Mouse (Mus musculus): ENCODE data around the gene Rbfox3. TPM values are rescaled to one million over a fixed set of nuclear protein-coding genes. Genes with fewer than 3 reads are reported as not detected.

Gene Rbfox3
- polyA plus RNA-seq (2012; ENCODE audit: insufficient read depth, low replicate concordance), result 0.03 TPM in 1 of 2 replicates, not detected in the other

DNA sequence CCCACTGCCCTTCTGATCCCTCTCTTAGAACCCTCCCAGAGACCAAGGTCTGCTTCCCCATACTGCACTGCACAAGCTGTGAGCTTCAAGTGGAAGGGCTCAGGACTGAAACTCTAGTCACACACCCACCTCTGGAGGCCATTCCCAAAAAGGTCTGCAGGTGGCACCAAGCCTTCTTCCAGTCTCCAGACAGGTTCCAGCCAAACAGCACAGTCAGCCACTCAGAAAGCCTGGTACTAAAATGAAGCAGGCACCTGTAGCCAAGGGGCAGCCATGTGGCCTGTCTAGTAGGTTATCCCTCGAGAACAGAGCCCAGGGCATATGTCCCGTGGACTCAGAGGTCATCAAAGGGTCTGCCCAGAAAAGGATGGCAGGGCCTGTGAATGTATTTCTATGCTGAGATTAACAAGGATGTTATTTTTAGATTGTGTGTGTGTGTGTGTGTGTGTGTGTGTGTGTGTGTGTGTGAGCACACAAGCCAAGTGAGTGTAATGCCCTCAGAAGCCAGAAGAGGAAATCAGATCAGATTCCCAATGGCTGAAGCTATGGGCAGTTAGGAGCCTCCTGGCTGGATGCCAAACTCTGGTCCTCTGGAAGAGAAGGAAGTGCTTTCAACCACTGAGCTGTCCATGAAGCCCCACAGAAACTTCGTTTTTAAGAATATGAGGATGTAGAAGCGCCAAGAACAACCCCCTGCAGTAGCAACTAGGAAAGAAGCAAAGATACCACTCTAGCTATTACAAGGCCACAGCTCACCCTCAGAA is at the start of gene Rbfox3:
Gene Rbfox3, minus strand, starts transcription at position 291 of the 764 bp plus-strand sequence.
- no peaks in the 10 kb centered on the region for H3K4me1 ChIP-seq
- no peak for TF ChIP-seq GATA1 (IDR thresholded peaks at IDR 0.05; ENCODE audit: borderline replicate concordance, low read length)
- H3K9me3 ChIP-seq, result no peaks in the 10 kb centered on the region
- no peak within 1 kb of the TSS for H3K4me3 ChIP-seq (replicated peaks)
- no peaks in the 10 kb centered on the region for H3K36me3 ChIP-seq (replicated peaks; ENCODE audit: low read length)
- peaks cover 78% of the 10 kb centered on the region for H3K27me3 ChIP-seq (replicated peaks)

DNA sequence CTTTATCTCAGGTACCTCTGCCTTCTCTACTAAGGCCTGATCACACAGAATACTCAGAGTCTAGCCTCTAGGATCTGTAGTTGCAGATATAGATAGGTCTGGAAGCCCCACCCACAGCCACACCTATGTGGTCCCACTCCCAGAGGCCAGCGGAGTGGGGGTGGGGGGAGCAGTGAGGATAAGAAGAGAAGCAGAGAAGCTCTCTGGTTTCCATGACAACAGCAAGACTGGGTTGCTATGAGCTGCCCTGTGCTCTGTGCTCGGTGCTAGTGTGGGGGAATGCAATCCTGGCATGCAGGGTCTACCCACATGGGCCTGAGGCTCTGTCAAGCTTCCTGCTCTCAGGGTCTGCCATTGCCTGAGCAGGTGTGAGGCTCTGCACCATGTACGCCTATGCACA is 49.3 kb upstream of the Rbfox3 start:
- Histone ChIP-seq H3K4me1 (no peaks in the 10 kb centered on the region), H3K27me3 (replicated peaks) (peaks cover 71% of the 10 kb centered on the region), H3K36me3 (replicated peaks; ENCODE audit: low read length) (no peaks in the 10 kb centered on the region), H3K4me3 (replicated peaks) (peak overlapping the region; percentile 12), H3K9me3 (no peaks in the 10 kb centered on the region)
- TF ChIP-seq GATA1 (IDR thresholded peaks at IDR 0.05; ENCODE audit: borderline replicate concordance, low read length), result no peak
- TF ChIP-seq FLI1 (IDR thresholded peaks at IDR 0.05; ENCODE audit: low read length), result no peak

DNA sequence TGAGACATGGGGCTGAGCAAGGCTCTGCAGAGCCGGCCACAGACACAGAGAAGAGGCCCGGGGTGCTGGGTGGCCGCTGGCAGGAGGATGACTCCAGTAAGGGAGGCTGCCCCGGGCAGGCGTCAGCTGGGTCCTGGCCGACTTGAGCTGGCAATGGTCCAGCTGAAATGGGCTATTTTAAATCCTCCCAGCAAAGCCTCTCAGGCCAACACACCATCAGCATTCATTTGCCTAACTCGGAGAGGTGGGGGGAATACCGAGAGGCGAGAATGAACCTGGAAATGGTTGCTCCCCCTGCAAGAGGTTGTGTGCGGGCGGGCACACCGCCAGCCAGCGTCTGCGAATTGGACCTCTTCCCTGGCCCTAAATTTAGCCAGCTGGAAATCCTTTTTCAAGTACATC is 45.7 kb upstream of the Rbfox3 start:
- Histone ChIP-seq H3K9me3 (no peaks in the 10 kb centered on the region), H3K4me1 (no peaks in the 10 kb centered on the region), H3K4me3 (replicated peaks) (no peak overlapping the region), H3K27me3 (replicated peaks) (peaks cover 66% of the 10 kb centered on the region), H3K36me3 (replicated peaks; ENCODE audit: low read length) (no peaks in the 10 kb centered on the region)
- no peak for TF ChIP-seq GATA1 (IDR thresholded peaks at IDR 0.05; ENCODE audit: borderline replicate concordance, low read length)
- TF ChIP-seq FLI1 (IDR thresholded peaks at IDR 0.05; ENCODE audit: low read length), result no peak

DNA sequence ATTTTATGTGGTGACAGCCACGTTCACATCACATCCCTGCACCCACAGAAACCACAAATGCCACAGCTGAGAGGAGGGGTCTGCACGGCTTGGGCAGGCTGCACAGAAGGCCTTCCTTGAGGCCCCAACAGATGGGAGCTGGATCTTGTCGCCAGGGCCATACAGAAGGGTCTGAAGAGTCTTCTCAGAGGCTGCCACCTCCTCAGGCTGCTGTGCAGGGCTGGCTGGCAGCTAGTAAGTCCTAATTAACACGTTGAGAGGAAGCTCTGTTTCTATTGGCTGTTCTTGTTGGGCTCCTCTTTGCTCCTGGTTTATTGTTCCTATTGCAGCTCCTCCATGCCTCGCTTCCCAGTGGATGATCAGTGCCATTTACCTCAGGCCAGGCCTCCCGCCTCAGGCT is 43.6 kb upstream of the Rbfox3 start:
- TF ChIP-seq GATA1 (IDR thresholded peaks at IDR 0.05; ENCODE audit: borderline replicate concordance, low read length), result no peak
- TF ChIP-seq FLI1 (IDR thresholded peaks at IDR 0.05; ENCODE audit: low read length), result no peak
- H3K4me3 ChIP-seq (replicated peaks), result no peak overlapping the region
- H3K36me3 ChIP-seq (replicated peaks; ENCODE audit: low read length), result no peaks in the 10 kb centered on the region
- peaks cover 72% of the 10 kb centered on the region for H3K27me3 ChIP-seq (replicated peaks)
- no peaks in the 10 kb centered on the region for H3K4me1 ChIP-seq
- no peaks in the 10 kb centered on the region for H3K9me3 ChIP-seq

DNA sequence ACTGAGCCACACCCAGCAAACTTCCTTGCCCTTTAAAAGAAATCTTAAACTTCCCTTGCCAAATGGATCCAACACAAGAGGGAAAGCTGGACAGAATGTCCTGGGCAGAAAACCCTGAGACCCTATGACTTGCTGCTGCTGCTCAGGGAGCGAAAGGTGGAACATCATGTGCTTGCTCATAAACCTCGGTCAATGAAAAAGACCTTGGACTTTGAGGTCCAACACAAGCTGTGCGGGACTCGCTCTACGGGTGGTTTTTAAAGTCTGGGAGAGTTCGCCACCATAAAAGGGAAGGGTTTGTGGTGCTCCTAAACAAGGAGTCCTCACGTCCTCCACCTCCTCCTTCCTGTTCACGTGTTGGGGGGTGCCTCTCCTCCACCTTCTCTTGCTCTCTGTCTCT is 34.5 kb upstream of the Rbfox3 start:
- Histone ChIP-seq H3K4me3 (replicated peaks) (no peak overlapping the region), H3K4me1 (no peaks in the 10 kb centered on the region), H3K27me3 (replicated peaks) (peaks cover 54% of the 10 kb centered on the region), H3K9me3 (no peaks in the 10 kb centered on the region), H3K36me3 (replicated peaks; ENCODE audit: low read length) (no peaks in the 10 kb centered on the region)
- TF ChIP-seq FLI1 (IDR thresholded peaks at IDR 0.05; ENCODE audit: low read length) (no peak), GATA1 (IDR thresholded peaks at IDR 0.05; ENCODE audit: borderline replicate concordance, low read length) (no peak)

DNA sequence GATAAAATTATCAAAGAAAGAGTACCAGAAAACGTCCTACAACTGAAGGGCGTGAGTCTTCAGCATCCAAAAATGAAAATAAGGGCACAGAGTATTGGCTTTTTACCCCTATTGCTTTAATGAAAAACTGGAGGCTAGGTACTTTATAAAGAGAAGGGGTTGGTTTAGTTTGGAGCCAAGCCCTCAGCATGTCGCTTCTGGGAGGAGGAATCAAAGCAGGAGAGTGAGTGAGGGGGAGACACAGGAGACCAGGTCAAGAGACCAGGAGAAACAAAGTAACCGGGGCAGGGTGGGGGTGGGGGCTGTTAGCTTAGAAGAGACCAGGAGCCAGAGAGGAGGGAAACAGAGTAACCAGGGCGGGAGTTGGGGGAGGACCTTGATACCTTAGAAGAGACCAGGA is 29.9 kb upstream of the Rbfox3 start:
- Histone ChIP-seq H3K9me3 (no peaks in the 10 kb centered on the region), H3K4me3 (replicated peaks) (no peak overlapping the region), H3K4me1 (no peaks in the 10 kb centered on the region), H3K27me3 (replicated peaks) (peaks cover 43% of the 10 kb centered on the region), H3K36me3 (replicated peaks; ENCODE audit: low read length) (no peaks in the 10 kb centered on the region)
- no peak for TF ChIP-seq GATA1 (IDR thresholded peaks at IDR 0.05; ENCODE audit: borderline replicate concordance, low read length)
- no peak for TF ChIP-seq FLI1 (IDR thresholded peaks at IDR 0.05; ENCODE audit: low read length)

DNA sequence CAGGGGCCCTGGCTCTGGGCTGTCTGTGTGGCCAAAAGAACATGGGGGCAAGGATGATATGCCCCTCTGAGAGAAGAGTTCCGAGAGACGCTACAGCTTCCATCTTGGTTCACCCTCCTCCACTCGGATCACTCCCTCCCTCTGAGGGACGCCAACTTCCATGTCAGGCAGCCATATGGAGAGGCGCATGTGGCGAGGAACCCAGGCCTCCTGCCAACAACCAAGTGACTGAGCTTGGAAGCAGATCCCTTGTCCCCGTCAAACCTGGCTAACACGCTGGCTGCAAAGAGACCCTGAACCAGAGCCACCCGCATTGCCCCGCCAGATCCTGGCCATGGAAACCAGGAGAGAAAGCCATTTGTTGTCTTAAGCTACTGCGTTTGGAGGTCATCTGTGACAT is 29.1 kb upstream of the Rbfox3 start:
- no peak for TF ChIP-seq FLI1 (IDR thresholded peaks at IDR 0.05; ENCODE audit: low read length)
- TF ChIP-seq GATA1 (IDR thresholded peaks at IDR 0.05; ENCODE audit: borderline replicate concordance, low read length), result no peak
- H3K36me3 ChIP-seq (replicated peaks; ENCODE audit: low read length), result no peaks in the 10 kb centered on the region
- no peak overlapping the region for H3K4me3 ChIP-seq (replicated peaks)
- no peaks in the 10 kb centered on the region for H3K4me1 ChIP-seq
- H3K27me3 ChIP-seq (replicated peaks), result peaks cover 38% of the 10 kb centered on the region
- H3K9me3 ChIP-seq, result no peaks in the 10 kb centered on the region

DNA sequence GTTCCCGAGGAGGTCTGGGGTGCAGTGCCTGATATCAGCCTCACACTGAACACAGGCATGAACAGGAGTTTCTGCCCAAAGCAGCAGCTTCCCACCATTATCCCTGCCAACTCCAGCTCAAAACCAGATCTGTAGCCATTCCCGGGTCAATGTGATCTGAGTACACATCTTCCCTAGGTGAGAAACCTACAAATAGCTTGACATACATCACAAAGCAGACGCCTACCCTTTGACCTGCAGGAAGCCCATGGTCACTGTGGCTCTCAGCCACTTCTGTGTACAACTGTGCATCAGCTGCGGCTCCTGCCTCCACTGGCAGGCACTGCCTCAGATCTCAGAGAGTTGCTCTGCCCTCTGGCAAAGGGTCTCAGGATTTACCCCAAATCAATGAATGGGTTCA is 28.3 kb upstream of the Rbfox3 start:
- no peak for TF ChIP-seq GATA1 (IDR thresholded peaks at IDR 0.05; ENCODE audit: borderline replicate concordance, low read length)
- no peak for TF ChIP-seq FLI1 (IDR thresholded peaks at IDR 0.05; ENCODE audit: low read length)
- Histone ChIP-seq H3K4me1 (no peaks in the 10 kb centered on the region), H3K9me3 (no peaks in the 10 kb centered on the region), H3K4me3 (replicated peaks) (no peak overlapping the region), H3K36me3 (replicated peaks; ENCODE audit: low read length) (no peaks in the 10 kb centered on the region), H3K27me3 (replicated peaks) (peaks cover 41% of the 10 kb centered on the region)

DNA sequence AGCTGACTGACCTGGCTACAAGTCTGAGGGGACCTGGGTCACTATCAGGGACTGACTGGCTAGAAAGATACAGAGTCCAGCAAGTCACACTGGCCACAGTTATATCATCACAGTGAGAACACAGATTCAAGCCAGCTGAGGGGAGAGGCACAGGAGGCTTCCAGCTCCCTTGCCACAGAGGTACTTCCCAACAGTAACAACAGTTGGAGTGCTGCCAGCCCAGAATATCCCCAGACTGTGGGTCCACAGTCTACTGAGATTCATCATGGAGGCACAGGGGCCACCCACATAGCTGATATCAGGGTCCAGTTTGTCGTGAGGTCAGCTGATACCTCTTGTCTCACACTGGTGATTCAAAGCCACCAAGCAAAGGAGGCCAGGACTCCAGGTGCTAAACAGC is 23.5 kb upstream of the Rbfox3 start:
- no peaks in the 10 kb centered on the region for H3K36me3 ChIP-seq (replicated peaks; ENCODE audit: low read length)
- H3K4me3 ChIP-seq (replicated peaks), result no peak overlapping the region
- peaks cover 20% of the 10 kb centered on the region for H3K27me3 ChIP-seq (replicated peaks)
- TF ChIP-seq FLI1 (IDR thresholded peaks at IDR 0.05; ENCODE audit: low read length) (no peak), GATA1 (IDR thresholded peaks at IDR 0.05; ENCODE audit: borderline replicate concordance, low read length) (no peak)
- H3K9me3 ChIP-seq, result peaks cover 11% of the 10 kb centered on the region
- H3K4me1 ChIP-seq, result no peaks in the 10 kb centered on the region

DNA sequence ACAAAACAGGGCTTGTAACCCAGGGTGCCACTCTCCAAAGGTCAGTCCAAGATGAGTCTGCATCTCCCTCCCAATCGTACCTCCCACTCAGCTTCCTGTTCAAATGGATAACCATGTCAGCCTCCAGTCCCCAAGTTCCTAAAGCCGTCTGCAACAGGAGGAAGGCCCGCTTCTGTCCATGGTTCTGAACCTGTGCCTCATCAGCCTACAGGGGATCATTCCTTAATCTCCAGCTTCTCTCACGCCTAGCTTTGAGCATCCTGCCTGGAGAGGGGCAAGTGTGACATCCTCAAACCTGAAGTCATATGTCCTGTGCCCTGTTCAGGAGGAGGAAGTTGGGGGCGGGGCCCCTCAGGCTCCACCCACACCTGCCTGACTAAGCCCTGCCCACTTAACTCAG is 15.7 kb upstream of the Rbfox3 start:
- TF ChIP-seq FLI1 (IDR thresholded peaks at IDR 0.05; ENCODE audit: low read length) (no peak), GATA1 (IDR thresholded peaks at IDR 0.05; ENCODE audit: borderline replicate concordance, low read length) (no peak)
- H3K27me3 ChIP-seq (replicated peaks), result peaks cover 14% of the 10 kb centered on the region
- no peak overlapping the region for H3K4me3 ChIP-seq (replicated peaks)
- peaks cover 11% of the 10 kb centered on the region for H3K9me3 ChIP-seq
- H3K36me3 ChIP-seq (replicated peaks; ENCODE audit: low read length), result no peaks in the 10 kb centered on the region
- H3K4me1 ChIP-seq, result no peaks in the 10 kb centered on the region
